Mouse (Mus musculus) heart, embryonic 12.5 days (tissue): ENCODE data around the gene Bmpr1b. TPM values are rescaled to one million over a fixed set of nuclear protein-coding genes. Genes with fewer than 3 reads are reported as not detected.
A peak's percentile ranks its signal among the peaks of the same experiment; 100 is the strongest.

Experiments used
- ATAC-seq: fragments of 200-750 bp; cut with Nextera tagmentation; 2 replicates; pipeline ENCODE4 v1.8.0; 2017; ENCODE audit warnings: moderate TSS enrichment, moderate library complexity; ENCODE audit not compliant: insufficient number of reproducible peaks, low FRiP score
- H3K27ac ChIP-seq: fragments of 300-500 bp; sonication (generic); 2 replicates; pipeline ENCODE4 v1.5.1; 2016; ENCODE audit warnings: mild to moderate bottlenecking, moderate library complexity; ENCODE audit not compliant: poor library complexity, severe bottlenecking
- H3K27me3 ChIP-seq: fragments of 300-500 bp; sonication (generic); replicated peaks from 2 replicates; pipeline ENCODE4 v1.6.1; 2016; ENCODE audit warnings: mild to moderate bottlenecking, moderate library complexity
- H3K36me3 ChIP-seq: fragments of 300-500 bp; sonication (generic); 2 replicates; pipeline ENCODE4 v1.6.1; 2016; ENCODE audit warnings: mild to moderate bottlenecking, moderate library complexity
- H3K4me1 ChIP-seq: fragments of 300-500 bp; sonication (generic); replicated peaks from 2 replicates; pipeline ENCODE4 v1.6.1; 2016; ENCODE audit warnings: mild to moderate bottlenecking
- H3K4me2 ChIP-seq: fragments of 300-500 bp; sonication (generic); 2 replicates; pipeline ENCODE4 v1.6.1; 2016; ENCODE audit warnings: mild to moderate bottlenecking, moderate library complexity
- H3K4me3 ChIP-seq: fragments of 300-500 bp; sonication (generic); 2 replicates; pipeline ENCODE4 v1.5.1; 2016; ENCODE audit warnings: mild to moderate bottlenecking
- H3K9ac ChIP-seq: fragments of 300-500 bp; sonication (generic); 2 replicates; pipeline ENCODE4 v1.6.1; 2016; ENCODE audit warnings: mild to moderate bottlenecking, moderate library complexity
- H3K9me3 ChIP-seq: fragments of 300-500 bp; sonication (generic); replicated peaks from 2 replicates; pipeline ENCODE4 v1.6.1; 2016; ENCODE audit warnings: mild to moderate bottlenecking, moderate library complexity
- WGBS: fragments of 180-500 bp; shearing (Covaris S2); methylation state at CpG from one replicate; pipeline ENCODE4 v1.1.7; 2016; 5-methylcytosine and 5-hydroxymethylcytosine counted together
- polyA plus RNA-seq: library from polyadenylated mRNA; unstranded; fragments of >200 nt; fragmentation: Nextera tagmentation; extraction: Ambion mirVana; gene quantifications from 2 replicates; pipeline ENCODE4 v1.2.1, GENCODE M21; 2016

Bmpr1b gene
- polyA plus RNA-seq, 1 experiment from 2014 or later, result 1.8 TPM

- WGBS, result 78% methylated on average over 5 of the region's 5 CpGs
- H3K9ac ChIP-seq, result no peak overlapping the region
- ATAC-seq, result no peak
- H3K36me3 ChIP-seq, result no peaks in the 10 kb centered on the region
- H3K4me2 ChIP-seq, result no peak overlapping the region
- no peaks in the 10 kb centered on the region for H3K9me3 ChIP-seq
- H3K27me3 ChIP-seq, result no peaks in the 10 kb centered on the region
- no peaks in the 10 kb centered on the region for H3K4me1 ChIP-seq
- H3K4me3 ChIP-seq, result no peak overlapping the region
- no peak overlapping the region for H3K27ac ChIP-seq
Measured at GRCm38 (mm10) chr3:142043006-142043405, 126.2 kb downstream of the Bmpr1b start.

GRCm38 (mm10) chr3:142040345-142040744 lies 128.9 kb downstream of the Bmpr1b start:
- Histone ChIP-seq H3K4me3 (no peak overlapping the region), H3K9ac (no peak overlapping the region), H3K9me3 (no peaks in the 10 kb centered on the region), H3K36me3 (no peaks in the 10 kb centered on the region), H3K27ac (no peak overlapping the region), H3K27me3 (no peaks in the 10 kb centered on the region), H3K4me1 (no peaks in the 10 kb centered on the region), H3K4me2 (no peak overlapping the region)
- no peak for ATAC-seq
- WGBS, result 76% methylated on average over 5 of the region's 5 CpGs

- H3K4me3 ChIP-seq, result no peak overlapping the region
- no peak overlapping the region for H3K27ac ChIP-seq
- no peak for ATAC-seq
- H3K27me3 ChIP-seq, result no peaks in the 10 kb centered on the region
- H3K4me2 ChIP-seq, result no peak overlapping the region
- H3K36me3 ChIP-seq, result no peaks in the 10 kb centered on the region
- WGBS, result 59% methylated on average over 4 of the region's 4 CpGs
- H3K4me1 ChIP-seq, result 0 out of 2 replicates have a peak, but pooled peaks cover 4% of the 10 kb centered on the region
- no peaks in the 10 kb centered on the region for H3K9me3 ChIP-seq
- no peak overlapping the region for H3K9ac ChIP-seq
Measured at GRCm38 (mm10) chr3:142034160-142034559, 135.1 kb downstream of the Bmpr1b start.

GRCm38 (mm10) chr3:142019716-142020115 lies 149.5 kb downstream of the Bmpr1b start:
- 79% methylated on average over 7 of the region's 7 CpGs for WGBS

GRCm38 (mm10) chr3:141984548-141984947 lies 184.7 kb downstream of the Bmpr1b start:
- Histone ChIP-seq H3K27me3 (no peaks in the 10 kb centered on the region), H3K4me2 (no peak overlapping the region), H3K4me1 (no peaks in the 10 kb centered on the region), H3K36me3 (no peaks in the 10 kb centered on the region), H3K4me3 (no peak overlapping the region), H3K9me3 (no peaks in the 10 kb centered on the region), H3K27ac (no peak overlapping the region), H3K9ac (no peak overlapping the region)
- WGBS, result 67% methylated on average over 7 of the region's 7 CpGs
- ATAC-seq, result no peak

More at GRCm38 (mm10) chr3:142019716-142020115, 149.5 kb downstream of the Bmpr1b start:
- no peak overlapping the region for H3K4me2 ChIP-seq
- H3K27me3 ChIP-seq, result no peaks in the 10 kb centered on the region
- ATAC-seq, result no peak
- H3K9me3 ChIP-seq, result no peaks in the 10 kb centered on the region
- no peak overlapping the region for H3K4me3 ChIP-seq
- H3K9ac ChIP-seq, result no peak overlapping the region
- no peaks in the 10 kb centered on the region for H3K4me1 ChIP-seq
- H3K27ac ChIP-seq, result no peak overlapping the region
- H3K36me3 ChIP-seq, result no peaks in the 10 kb centered on the region

- Histone ChIP-seq H3K4me2 (0 out of 2 replicates have a peak overlapping the region, but pooled peaks have one; percentile 1), H3K4me1 (0 out of 2 replicates have a peak, but pooled peaks cover 2% of the 10 kb centered on the region), H3K27ac (no peak overlapping the region), H3K27me3 (no peaks in the 10 kb centered on the region), H3K36me3 (no peaks in the 10 kb centered on the region), H3K4me3 (no peak overlapping the region), H3K9ac (no peak overlapping the region), H3K9me3 (no peaks in the 10 kb centered on the region)
- 77% methylated on average over 24 of the region's 24 CpGs for WGBS
- no peak for ATAC-seq
Measured at GRCm38 (mm10) chr3:141981613-141982432, 187.4 kb downstream of the Bmpr1b start.

GRCm38 (mm10) chr3:141966244-141966643 lies 203.0 kb downstream of the Bmpr1b start:
- Histone ChIP-seq H3K27ac (no peak overlapping the region), H3K36me3 (no peaks in the 10 kb centered on the region), H3K4me2 (no peak overlapping the region), H3K27me3 (no peaks in the 10 kb centered on the region), H3K4me1 (no peaks in the 10 kb centered on the region), H3K4me3 (no peak overlapping the region), H3K9ac (no peak overlapping the region), H3K9me3 (no peaks in the 10 kb centered on the region)
- no peak for ATAC-seq
- WGBS, result 63% methylated on average over 4 of the region's 4 CpGs

GRCm38 (mm10) chr3:141952931-141953330 lies 216.3 kb downstream of the Bmpr1b start:
- 54% methylated on average over 6 of the region's 6 CpGs for WGBS
- H3K9me3 ChIP-seq, result no peaks in the 10 kb centered on the region
- H3K4me1 ChIP-seq, result no peaks in the 10 kb centered on the region
- no peak overlapping the region for H3K4me2 ChIP-seq
- H3K36me3 ChIP-seq, result no peaks in the 10 kb centered on the region
- H3K27ac ChIP-seq, result no peak overlapping the region
- no peak overlapping the region for H3K9ac ChIP-seq
- no peak overlapping the region for H3K4me3 ChIP-seq
- ATAC-seq, result no peak
- H3K27me3 ChIP-seq, result no peaks in the 10 kb centered on the region

GRCm38 (mm10) chr3:141950642-141951041 lies 218.6 kb downstream of the Bmpr1b start:
- H3K27ac ChIP-seq, result peak overlapping the region; percentile 60; the same call in 1 of the 2 replicates
- no peak overlapping the region for H3K9ac ChIP-seq
- 0 out of 2 replicates have a peak overlapping the region, but pooled peaks have one; percentile 17 for H3K4me3 ChIP-seq
- H3K4me2 ChIP-seq, result peak overlapping the region; percentile 51
- H3K4me1 ChIP-seq, result no peaks in the 10 kb centered on the region
- ATAC-seq, result no peak
- WGBS, result 37% methylated on average over 8 of the region's 8 CpGs
- no peaks in the 10 kb centered on the region for H3K9me3 ChIP-seq
- H3K27me3 ChIP-seq, result no peaks in the 10 kb centered on the region
- no peaks in the 10 kb centered on the region for H3K36me3 ChIP-seq

GRCm38 (mm10) chr3:141948506-141948905 lies 220.7 kb downstream of the Bmpr1b start:
- no peaks in the 10 kb centered on the region for H3K27me3 ChIP-seq
- H3K36me3 ChIP-seq, result no peaks in the 10 kb centered on the region
- H3K27ac ChIP-seq, result no peak overlapping the region
- ATAC-seq, result no peak
- H3K4me3 ChIP-seq, result no peak overlapping the region
- H3K4me1 ChIP-seq, result no peaks in the 10 kb centered on the region
- no peak overlapping the region for H3K9ac ChIP-seq
- 86% methylated on average over 1 of the region's 1 CpGs for WGBS
- no peaks in the 10 kb centered on the region for H3K9me3 ChIP-seq
- H3K4me2 ChIP-seq, result no peak overlapping the region

- no peak overlapping the region for H3K27ac ChIP-seq
- no peaks in the 10 kb centered on the region for H3K4me1 ChIP-seq
- H3K4me2 ChIP-seq, result no peak overlapping the region
- H3K9me3 ChIP-seq, result no peaks in the 10 kb centered on the region
- no peak for ATAC-seq
- no peak overlapping the region for H3K4me3 ChIP-seq
- H3K36me3 ChIP-seq, result no peaks in the 10 kb centered on the region
- 75% methylated on average over 3 of the region's 3 CpGs for WGBS
- no peak overlapping the region for H3K9ac ChIP-seq
- no peaks in the 10 kb centered on the region for H3K27me3 ChIP-seq
Measured at GRCm38 (mm10) chr3:141948096-141948495, 221.1 kb downstream of the Bmpr1b start.
